Mouse (Mus musculus) heart, embryonic 15.5 days (tissue): ENCODE measurements around the gene Sec16a. TPM values are rescaled to one million over a fixed set of nuclear protein-coding genes. Genes with fewer than 3 reads are reported as not detected.

Experiments
- ATAC-seq: fragments of 200-750 bp; cut with Nextera tagmentation; replicated peaks from 2 replicates; pipeline ENCODE4 v1.8.0; 2017; ENCODE audit warnings: low read depth, moderate TSS enrichment; ENCODE audit not compliant: insufficient number of reproducible peaks, insufficient read depth, low FRiP score
- H3K27ac ChIP-seq: fragments of 300-500 bp; sonication (generic); 2 replicates; pipeline ENCODE4 v1.5.1; 2015; ENCODE audit warnings: mild to moderate bottlenecking, inconsistent platforms
- H3K27me3 ChIP-seq: fragments of 300-500 bp; sonication (generic); 2 replicates; pipeline ENCODE4 v1.6.1; 2015; ENCODE audit warnings: inconsistent platforms
- H3K36me3 ChIP-seq: fragments of 300-500 bp; sonication (generic); 2 replicates; pipeline ENCODE4 v1.6.1; 2015; ENCODE audit warnings: mild to moderate bottlenecking, inconsistent platforms
- H3K4me1 ChIP-seq: fragments of 300-500 bp; sonication (generic); replicated peaks from 2 replicates; pipeline ENCODE4 v1.6.1; 2015; ENCODE audit warnings: inconsistent platforms
- H3K4me2 ChIP-seq: fragments of 300-500 bp; sonication (generic); 2 replicates; pipeline ENCODE4 v1.6.1; 2015; ENCODE audit warnings: inconsistent platforms, mild to moderate bottlenecking, moderate library complexity
- H3K4me3 ChIP-seq: fragments of 300-500 bp; sonication (generic); 2 replicates; pipeline ENCODE4 v1.5.1; 2015; ENCODE audit warnings: mild to moderate bottlenecking, inconsistent platforms
- H3K9ac ChIP-seq: fragments of 300-500 bp; sonication (generic); 2 replicates; pipeline ENCODE4 v1.6.1; 2015; ENCODE audit warnings: mild to moderate bottlenecking, inconsistent platforms
- H3K9me3 ChIP-seq: fragments of 300-500 bp; sonication (generic); replicated peaks from 2 replicates; pipeline ENCODE4 v1.6.1; 2016; ENCODE audit warnings: inconsistent platforms
- WGBS: fragments of 180-500 bp; shearing (Covaris S2); methylation state at CpG from one replicate; pipeline ENCODE4 v1.1.7; 2015; ENCODE audit warnings: mixed read lengths; 5-methylcytosine and 5-hydroxymethylcytosine counted together
- polyA plus RNA-seq: library from polyadenylated mRNA; unstranded; fragments of >200 nt; fragmentation: Nextera tagmentation; extraction: Ambion mirVana; gene quantifications from 2 replicates; pipeline ENCODE4 v1.2.1, GENCODE M21; 2015

The Sec16a gene
- polyA plus RNA-seq, 1 experiment from 2014 or later: 10.5 TPM

DNA sequence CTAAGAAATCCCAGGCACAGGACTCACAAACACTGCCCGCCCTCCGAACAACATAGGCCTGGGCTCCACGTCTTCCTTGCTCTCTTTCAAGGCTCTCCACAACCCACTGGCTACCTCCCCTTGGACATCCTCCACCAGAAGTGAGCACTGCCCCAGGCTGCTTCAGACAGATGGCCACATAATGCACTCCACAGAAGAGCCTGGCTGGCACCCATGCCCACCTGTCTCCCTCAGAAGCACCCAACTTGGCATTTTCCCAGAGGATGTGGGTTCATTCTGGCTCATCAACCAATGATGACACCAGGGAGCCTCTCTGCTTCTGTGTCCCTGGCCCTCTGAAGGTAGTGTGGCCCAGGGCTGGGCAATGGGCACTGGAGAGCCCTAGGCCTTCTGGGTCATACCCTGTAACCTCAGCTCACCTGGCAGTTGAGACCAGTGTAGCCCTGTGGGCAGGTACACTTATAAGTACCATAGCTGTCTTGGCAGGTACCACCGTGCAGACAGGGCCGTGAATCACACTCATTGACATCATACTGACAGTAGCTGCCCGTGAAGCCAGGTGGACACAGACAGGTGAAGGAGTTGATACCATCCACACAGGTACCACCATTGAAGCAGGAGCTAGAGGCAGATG lies 26.8 kb upstream of the Sec16a start:
- H3K4me2 ChIP-seq: no peak overlapping the region
- ATAC-seq: no peak
- H3K36me3 ChIP-seq: peaks cover 59% of the 10 kb centered on the region
- peaks cover 24% of the 10 kb centered on the region for H3K4me1 ChIP-seq
- no peak overlapping the region for H3K27ac ChIP-seq
- H3K9me3 ChIP-seq: no peaks in the 10 kb centered on the region
- no peak overlapping the region for H3K4me3 ChIP-seq
- WGBS: 87% methylated on average over 6 of the region's 6 CpGs
- H3K27me3 ChIP-seq: no peaks in the 10 kb centered on the region
- no peak overlapping the region for H3K9ac ChIP-seq

DNA sequence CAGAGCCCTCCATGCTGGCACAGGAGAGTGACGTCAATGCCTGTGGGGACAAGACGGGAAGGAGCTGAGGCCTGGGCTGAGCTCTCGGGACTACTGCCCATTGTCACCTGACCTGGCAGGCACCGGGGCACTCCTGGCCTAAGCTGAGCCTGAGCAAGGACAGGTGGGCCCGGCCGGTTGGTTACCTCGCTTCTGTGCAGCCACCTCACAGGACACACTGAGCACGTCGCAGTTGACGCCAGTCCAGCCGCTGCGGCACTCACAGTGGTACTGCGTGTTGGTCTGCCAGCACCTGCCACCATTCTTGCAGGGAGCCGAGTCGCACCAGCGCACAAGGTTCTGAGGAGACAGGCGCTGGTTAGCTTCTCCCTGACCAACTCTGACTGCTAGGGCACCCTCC lies 26.0 kb upstream of the Sec16a start:
- no peak for ATAC-seq
- no peak overlapping the region for H3K27ac ChIP-seq
- H3K9ac ChIP-seq: no peak overlapping the region
- H3K9me3 ChIP-seq: no peaks in the 10 kb centered on the region
- no peak overlapping the region for H3K4me2 ChIP-seq
- H3K27me3 ChIP-seq: no peaks in the 10 kb centered on the region
- 89% methylated on average over 17 of the region's 17 CpGs for WGBS
- H3K4me1 ChIP-seq: peaks cover 20% of the 10 kb centered on the region
- H3K4me3 ChIP-seq: no peak overlapping the region
- peaks cover 64% of the 10 kb centered on the region for H3K36me3 ChIP-seq

DNA sequence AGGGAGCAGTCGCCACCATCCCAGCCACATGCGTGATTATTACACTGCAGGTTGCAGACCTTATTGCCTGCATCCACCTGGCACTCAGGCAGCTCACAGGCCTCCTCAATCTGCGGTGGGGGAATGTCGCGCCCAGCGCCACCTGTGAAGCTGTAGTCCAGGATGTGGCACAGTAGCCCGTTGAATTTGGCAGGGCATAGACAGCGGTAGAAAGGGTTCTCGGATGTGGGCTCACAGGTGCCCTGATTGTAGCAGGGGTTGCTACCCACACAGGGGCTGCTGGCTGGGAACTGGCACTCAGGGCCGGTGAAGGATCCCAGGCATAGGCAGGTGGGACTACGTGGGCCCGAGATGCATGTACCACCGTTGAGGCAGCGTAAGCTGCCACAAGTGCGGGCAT lies 23.4 kb upstream of the Sec16a start:
- Histone ChIP-seq H3K36me3 (peaks cover 78% of the 10 kb centered on the region), H3K9ac (no peak overlapping the region), H3K4me3 (no peak overlapping the region), H3K4me1 (no peaks in the 10 kb centered on the region), H3K27me3 (no peaks in the 10 kb centered on the region), H3K4me2 (no peak overlapping the region), H3K27ac (no peak overlapping the region), H3K9me3 (no peaks in the 10 kb centered on the region)
- WGBS: 91% methylated on average over 15 of the region's 15 CpGs
- ATAC-seq: no peak

DNA sequence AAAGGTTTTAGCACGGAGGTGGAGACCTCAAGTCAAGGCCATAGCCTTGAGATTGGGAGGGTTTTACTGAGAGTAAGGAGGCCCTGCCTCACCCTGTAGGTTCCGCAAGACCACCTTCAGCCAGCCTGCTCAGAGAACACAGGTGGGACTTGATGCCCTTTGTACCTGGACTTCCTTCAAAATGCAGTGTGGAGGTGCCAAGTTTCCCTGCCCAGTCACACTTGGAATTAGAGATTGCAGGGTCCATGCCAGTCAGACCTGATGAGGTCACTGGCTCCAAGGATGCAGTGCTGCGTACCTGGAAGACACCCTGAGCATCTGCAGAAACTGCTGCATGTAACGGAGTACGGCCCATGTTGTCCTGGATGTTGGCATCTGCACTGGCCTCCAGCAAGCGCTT lies 18.4 kb upstream of the Sec16a start:
- ATAC-seq: no peak
- no peaks in the 10 kb centered on the region for H3K27me3 ChIP-seq
- no peak overlapping the region for H3K27ac ChIP-seq
- WGBS: 95% methylated on average over 6 of the region's 6 CpGs
- no peak overlapping the region for H3K9ac ChIP-seq
- H3K36me3 ChIP-seq: peaks cover 70% of the 10 kb centered on the region
- H3K4me3 ChIP-seq: no peak overlapping the region
- H3K4me2 ChIP-seq: no peak overlapping the region
- H3K9me3 ChIP-seq: no peaks in the 10 kb centered on the region
- H3K4me1 ChIP-seq: peaks cover 18% of the 10 kb centered on the region

DNA sequence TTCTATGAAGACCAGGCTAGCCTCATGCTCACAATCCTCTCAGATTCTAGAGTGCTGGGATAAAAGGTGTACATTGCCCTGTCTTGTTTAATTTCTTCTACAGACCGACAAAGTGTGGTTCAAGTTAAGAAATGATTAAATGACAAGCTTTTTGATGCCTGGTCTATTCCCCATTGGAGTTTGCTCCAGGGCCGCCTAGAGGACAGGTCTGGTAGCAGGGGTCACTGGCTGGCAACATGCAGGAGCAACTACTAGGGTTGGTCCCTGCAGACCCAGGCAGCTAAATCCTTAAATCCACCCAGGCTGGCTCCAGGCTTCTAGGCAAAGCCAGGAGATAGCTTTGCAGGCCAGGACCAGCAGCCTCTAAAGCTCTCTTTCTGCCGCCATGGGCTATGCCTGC lies 18.0 kb upstream of the Sec16a start:
- H3K9me3 ChIP-seq: no peaks in the 10 kb centered on the region
- no peak overlapping the region for H3K4me3 ChIP-seq
- H3K4me2 ChIP-seq: no peak overlapping the region
- H3K36me3 ChIP-seq: peaks cover 66% of the 10 kb centered on the region
- WGBS: 84% methylated on average over 3 of the region's 3 CpGs
- no peak overlapping the region for H3K27ac ChIP-seq
- H3K4me1 ChIP-seq: peaks cover 21% of the 10 kb centered on the region
- H3K27me3 ChIP-seq: no peaks in the 10 kb centered on the region
- ATAC-seq: no peak
- H3K9ac ChIP-seq: no peak overlapping the region

DNA sequence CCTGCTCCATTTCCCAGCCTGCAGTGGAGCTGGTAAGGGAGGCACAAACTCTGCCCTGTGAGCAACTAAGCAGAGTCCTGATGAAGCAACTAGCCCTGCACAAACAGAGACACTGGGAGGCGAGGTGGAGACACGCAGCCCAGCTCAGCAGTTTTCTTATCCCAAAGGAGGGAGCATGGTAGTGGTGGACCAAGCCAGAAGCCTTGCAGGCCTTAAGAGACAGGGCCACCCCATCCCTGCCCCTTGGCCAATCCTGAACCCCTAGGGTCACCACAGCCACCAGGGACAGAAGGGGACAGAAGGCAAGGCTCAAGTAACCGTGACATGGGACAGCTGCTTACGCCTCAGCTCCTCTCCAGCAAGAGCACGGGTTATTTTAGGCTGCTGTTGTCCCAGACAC lies 16.7 kb upstream of the Sec16a start:
- ATAC-seq: no peak
- H3K4me2 ChIP-seq: no peak overlapping the region
- H3K27me3 ChIP-seq: no peaks in the 10 kb centered on the region
- peaks cover 25% of the 10 kb centered on the region for H3K4me1 ChIP-seq
- H3K4me3 ChIP-seq: no peak overlapping the region
- H3K36me3 ChIP-seq: peaks cover 53% of the 10 kb centered on the region
- no peaks in the 10 kb centered on the region for H3K9me3 ChIP-seq
- H3K27ac ChIP-seq: no peak overlapping the region
- H3K9ac ChIP-seq: no peak overlapping the region
- 63% methylated on average over 5 of the region's 5 CpGs for WGBS

DNA sequence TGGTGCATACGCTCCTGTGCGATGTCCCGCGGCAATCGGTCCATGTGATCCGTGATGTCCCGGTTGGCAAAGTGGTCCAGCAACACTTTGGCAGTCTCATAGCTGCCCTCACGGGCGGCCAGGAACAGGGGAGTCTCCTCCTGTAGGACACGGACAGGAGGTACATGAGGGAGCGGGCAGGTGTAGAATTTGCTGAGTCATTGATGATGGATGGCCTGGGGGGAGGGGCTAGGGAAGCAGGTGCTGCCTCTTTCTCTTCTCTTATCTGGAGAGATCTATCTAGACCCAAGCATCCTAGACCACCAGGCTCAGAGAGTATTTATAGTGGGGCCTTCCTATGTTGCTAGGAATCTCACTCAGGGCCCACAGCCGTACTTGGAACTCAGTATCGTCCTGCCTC lies 15.8 kb upstream of the Sec16a start:
- Histone ChIP-seq H3K9ac (no peak overlapping the region), H3K4me3 (no peak overlapping the region), H3K36me3 (peaks cover 46% of the 10 kb centered on the region), H3K27ac (no peak overlapping the region), H3K9me3 (no peaks in the 10 kb centered on the region), H3K4me1 (peaks cover 25% of the 10 kb centered on the region), H3K27me3 (no peaks in the 10 kb centered on the region), H3K4me2 (no peak overlapping the region)
- ATAC-seq: no peak
- 89% methylated on average over 13 of the region's 13 CpGs for WGBS

DNA sequence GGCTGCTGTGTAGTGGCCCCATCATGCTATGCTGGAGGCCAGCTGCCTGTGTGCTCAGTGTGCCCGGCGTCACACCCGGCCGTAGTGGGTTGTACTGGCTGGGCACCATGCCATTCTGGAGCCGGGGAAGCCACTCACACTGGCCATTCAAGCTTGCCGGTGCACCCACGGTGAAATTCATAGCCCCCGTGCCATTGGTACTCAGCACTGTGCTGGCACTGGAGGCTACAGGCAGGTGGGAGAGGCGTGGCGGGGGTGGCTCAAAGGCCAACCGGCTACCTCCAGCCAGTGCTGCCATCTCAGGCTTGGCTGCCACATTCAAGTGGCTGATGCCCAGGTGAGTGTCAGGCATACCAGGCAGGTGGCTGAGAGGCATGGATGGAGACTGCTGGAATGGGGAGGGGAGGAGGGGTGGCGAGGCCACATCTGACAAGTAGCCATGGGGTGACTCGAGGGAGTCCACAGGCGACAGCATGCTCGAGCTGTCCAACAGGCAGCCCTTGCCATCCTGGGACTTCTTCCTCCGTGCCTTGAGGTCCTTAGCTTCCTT lies 15.2 kb upstream of the Sec16a start:
- H3K27ac ChIP-seq: no peak overlapping the region
- no peak overlapping the region for H3K4me2 ChIP-seq
- ATAC-seq: no peak
- H3K9ac ChIP-seq: no peak overlapping the region
- no peaks in the 10 kb centered on the region for H3K9me3 ChIP-seq
- peaks cover 25% of the 10 kb centered on the region for H3K4me1 ChIP-seq
- H3K36me3 ChIP-seq: peaks cover 40% of the 10 kb centered on the region
- no peaks in the 10 kb centered on the region for H3K27me3 ChIP-seq
- H3K4me3 ChIP-seq: no peak overlapping the region
- WGBS: 86% methylated on average over 16 of the region's 16 CpGs

DNA sequence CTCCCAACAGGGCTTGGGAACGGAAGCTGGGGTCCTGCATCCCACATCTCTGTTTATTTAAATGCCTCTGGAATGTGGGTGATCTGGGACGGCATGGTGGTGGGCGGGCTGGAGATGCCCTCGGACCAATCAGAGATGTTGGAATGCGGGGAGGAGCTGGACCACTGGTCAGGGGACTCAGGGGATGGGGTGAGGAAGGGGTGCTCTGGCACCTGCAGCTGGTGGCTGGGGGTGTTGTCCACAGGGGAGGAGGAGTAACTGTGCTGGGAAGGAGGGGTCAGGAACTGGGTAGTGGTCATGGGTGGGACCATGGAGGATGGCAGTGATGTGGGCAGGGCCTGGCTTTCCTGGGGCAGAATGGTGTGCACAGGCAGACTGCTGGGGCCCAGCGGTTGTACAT lies 14.5 kb upstream of the Sec16a start:
- no peak overlapping the region for H3K9ac ChIP-seq
- 0 out of 2 replicates have a peak, but pooled peaks have one; percentile 20 for ATAC-seq
- no peak overlapping the region for H3K27ac ChIP-seq
- no peak overlapping the region for H3K4me2 ChIP-seq
- no peak overlapping the region for H3K4me3 ChIP-seq
- 45% methylated on average over 6 of the region's 6 CpGs for WGBS
- H3K9me3 ChIP-seq: no peaks in the 10 kb centered on the region
- peaks cover 25% of the 10 kb centered on the region for H3K4me1 ChIP-seq
- H3K27me3 ChIP-seq: no peaks in the 10 kb centered on the region
- peaks cover 36% of the 10 kb centered on the region for H3K36me3 ChIP-seq

DNA sequence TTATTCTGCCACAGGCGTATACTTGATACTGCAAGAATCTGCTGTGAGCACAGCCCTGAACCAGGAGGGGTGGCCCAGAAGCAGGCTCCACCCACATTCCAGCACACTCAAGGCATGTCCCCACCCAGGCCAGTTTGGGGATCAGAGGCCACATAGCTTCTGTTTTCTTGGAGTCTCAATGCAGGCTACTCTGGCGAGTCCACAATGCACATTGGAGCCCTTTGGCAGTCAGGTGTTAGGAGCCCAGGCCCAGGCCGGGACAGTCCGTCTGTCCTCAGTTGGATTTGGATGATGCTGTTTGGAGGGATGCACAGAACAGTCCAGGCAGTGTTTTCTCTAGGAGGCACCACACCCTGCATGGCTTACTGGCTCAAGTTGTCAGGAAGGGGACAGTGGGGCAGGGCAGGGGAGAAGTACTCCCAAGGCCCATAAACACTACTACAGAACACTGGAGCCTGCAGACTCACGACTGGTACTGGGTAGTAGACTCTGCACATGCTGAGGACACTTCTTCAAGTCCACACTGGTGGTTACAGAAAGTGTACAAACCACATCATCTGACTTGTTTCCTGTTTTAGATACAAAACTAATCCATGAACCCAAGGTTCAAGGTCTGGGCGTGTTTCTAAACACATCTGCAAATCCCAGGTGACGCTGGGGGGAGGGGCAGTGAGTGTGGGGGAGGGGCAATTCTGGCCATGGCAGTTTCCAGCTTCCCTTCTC lies 13.5 kb upstream of the Sec16a start:
- H3K9ac ChIP-seq: no peak overlapping the region
- no peaks in the 10 kb centered on the region for H3K9me3 ChIP-seq
- no peak overlapping the region for H3K4me3 ChIP-seq
- peaks cover 25% of the 10 kb centered on the region for H3K4me1 ChIP-seq
- peaks cover 27% of the 10 kb centered on the region for H3K36me3 ChIP-seq
- no peak overlapping the region for H3K4me2 ChIP-seq
- H3K27me3 ChIP-seq: no peaks in the 10 kb centered on the region
- peak overlapping the region; percentile 53 for H3K27ac ChIP-seq
- 34% methylated on average over 7 of the region's 7 CpGs for WGBS
- ATAC-seq: peak; percentile 38; the same call in 1 of the 2 replicates

DNA sequence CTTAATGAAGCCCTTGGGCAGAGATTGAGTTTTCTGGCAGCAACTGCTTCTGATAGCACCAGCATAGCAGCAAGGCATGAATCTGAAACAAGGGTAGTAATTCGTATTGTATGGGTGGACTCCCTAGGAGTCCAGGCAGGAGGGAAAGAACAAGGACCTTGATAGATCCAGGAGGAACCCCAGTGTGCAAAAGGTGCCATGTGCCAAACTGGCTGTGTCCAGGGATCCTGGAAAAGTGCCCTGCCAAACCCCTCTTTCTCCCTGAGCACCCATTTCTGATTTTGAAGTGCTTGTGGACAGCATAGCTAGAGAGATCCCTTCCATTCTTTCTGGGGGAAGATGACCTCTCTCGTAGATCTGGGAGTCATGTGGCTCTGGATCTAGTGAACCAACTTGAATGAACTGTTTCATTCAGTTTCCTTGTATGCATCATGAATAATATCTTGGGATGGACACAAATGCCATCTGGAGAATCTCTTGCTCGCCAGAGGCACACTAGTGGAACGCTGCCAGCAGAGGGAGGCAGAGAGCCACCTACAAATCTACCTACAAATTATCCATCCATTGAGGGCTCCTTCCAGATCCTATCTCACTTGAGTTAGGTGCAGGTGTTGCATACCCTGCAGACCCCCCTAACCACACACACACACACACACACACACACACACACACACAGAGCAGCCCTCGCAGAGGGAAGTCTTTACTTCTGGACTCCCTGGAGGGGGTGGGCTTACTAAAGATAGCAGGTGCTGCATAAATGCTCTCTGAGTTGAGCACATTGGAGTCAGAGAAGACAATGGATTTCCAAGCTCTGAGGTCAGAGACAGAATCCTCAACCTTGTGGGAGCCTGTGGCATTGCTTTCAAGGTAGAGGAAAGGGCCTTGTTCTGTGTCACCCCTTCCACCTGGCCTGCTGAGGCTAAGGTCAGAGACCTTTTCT lies 4.4 kb upstream of the Sec16a start:
- Histone ChIP-seq H3K4me1 (peaks cover 42% of the 10 kb centered on the region), H3K36me3 (no peaks in the 10 kb centered on the region), H3K27me3 (no peaks in the 10 kb centered on the region), H3K27ac (no peak overlapping the region), H3K4me3 (no peak overlapping the region), H3K9ac (no peak overlapping the region), H3K9me3 (no peaks in the 10 kb centered on the region), H3K4me2 (no peak overlapping the region)
- ATAC-seq: no peak
- 21% methylated on average over 5 of the region's 5 CpGs for WGBS
